Mouse (Mus musculus) ES-Bruce4 (cell line): ENCODE measurements at regions not wholly inside any gene's neighbourhood (a gene's known extent, or its start where the extent isn't known, plus 50 kb on each side); places are given as distances from the start of the nearest gene placed in this dataset.

ENCODE experiments used
- H3K27ac ChIP-seq: 2 replicates; pipeline ENCODE4 v1.5.1; 2012; ENCODE audit warnings: low read length, inconsistent platforms; ENCODE audit not compliant: insufficient read depth
- H3K27me3 ChIP-seq: 2 replicates; pipeline ENCODE4 v1.6.1; 2012; ENCODE audit warnings: mild to moderate bottlenecking, low read length, inconsistent platforms; ENCODE audit not compliant: control insufficient read depth, poor library complexity, insufficient read depth, severe bottlenecking
- H3K36me3 ChIP-seq: 2 replicates; pipeline ENCODE4 v1.6.1; 2012; ENCODE audit warnings: inconsistent platforms, mild to moderate bottlenecking, low read length, moderate library complexity; ENCODE audit not compliant: control insufficient read depth, poor library complexity, insufficient read depth, severe bottlenecking
- H3K4me1 ChIP-seq: one replicate; pipeline ENCODE4 v1.8.1; 2011; ENCODE audit warnings: low read length; ENCODE audit not compliant: control insufficient read depth, insufficient read depth
- H3K4me3 ChIP-seq: 2 replicates; pipeline ENCODE4 v1.5.1; 2011; ENCODE audit warnings: low read depth, mild to moderate bottlenecking, low read length
- H3K9ac ChIP-seq: 2 replicates; pipeline ENCODE4 v1.6.1; 2012; ENCODE audit warnings: low read depth, mild to moderate bottlenecking, inconsistent platforms; ENCODE audit not compliant: poor library complexity, severe bottlenecking
- H3K9me3 ChIP-seq: replicated peaks from 2 replicates; pipeline ENCODE4 v1.6.1; 2012; ENCODE audit warnings: mild to moderate bottlenecking, low read length, inconsistent platforms; ENCODE audit not compliant: control insufficient read depth, poor library complexity, insufficient read depth, severe bottlenecking
- CTCF ChIP-seq: IDR thresholded peaks from one replicate; pipeline ENCODE4 v1.8.1; 2011; ENCODE audit warnings: low read depth, low read length
- EP300 ChIP-seq: IDR thresholded peaks from 2 replicates; pipeline ENCODE4 v1.6.1; 2011; ENCODE audit warnings: low read depth, low read length; ENCODE audit not compliant: insufficient read depth
- POLR2A ChIP-seq: IDR thresholded peaks from one replicate; pipeline ENCODE4 v1.8.1; 2011; ENCODE audit warnings: low read length; ENCODE audit not compliant: insufficient read depth

DNA sequence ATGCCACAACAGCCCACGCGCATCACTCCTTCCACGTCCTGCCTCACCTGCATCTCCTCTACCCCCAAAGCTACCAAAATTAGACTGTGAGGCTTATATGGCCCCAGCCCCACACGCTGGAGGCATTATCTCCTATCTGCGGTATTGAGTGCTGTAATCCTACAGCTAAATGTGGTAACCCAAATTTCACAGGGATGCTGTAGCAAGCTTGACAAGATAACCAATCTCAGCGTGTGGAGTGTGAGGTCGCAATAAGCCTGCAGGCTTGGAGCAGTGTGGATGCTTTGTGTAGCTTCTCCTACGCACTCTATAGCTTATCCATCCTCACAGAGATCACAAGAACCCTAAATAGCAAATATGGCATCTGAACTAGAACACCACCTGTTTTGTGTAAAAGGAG is 251.2 kb upstream of the Kcnh8 start:
- H3K27me3 ChIP-seq = no peaks in the 10 kb centered on the region
- TF ChIP-seq POLR2A (no peak), CTCF (no peak), EP300 (no peak)
- no peak overlapping the region for H3K27ac ChIP-seq
- no peaks in the 10 kb centered on the region for H3K36me3 ChIP-seq
- no peaks in the 10 kb centered on the region for H3K9me3 ChIP-seq
- H3K4me3 ChIP-seq = no peak overlapping the region
- H3K4me1 ChIP-seq = no peaks in the 10 kb centered on the region
- H3K9ac ChIP-seq = no peak overlapping the region

DNA sequence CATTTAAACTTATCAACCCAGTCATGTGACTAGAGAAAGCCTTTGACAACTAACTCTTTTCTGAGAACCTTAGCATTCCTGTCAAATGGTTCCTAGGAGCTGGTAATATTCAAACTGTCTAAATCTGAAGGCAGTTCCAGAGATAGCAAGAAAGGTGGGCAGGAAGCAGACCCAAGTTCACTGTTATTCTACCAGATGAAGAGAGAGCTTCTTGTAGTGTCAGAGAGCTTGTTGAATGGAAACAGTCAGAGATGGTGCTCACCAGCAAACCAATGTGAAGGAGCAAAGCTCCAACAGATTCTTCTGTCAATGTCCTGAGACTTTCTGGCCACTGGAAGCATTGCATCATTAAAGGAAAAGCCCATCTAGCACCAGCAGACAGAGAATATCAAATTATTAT is 251.8 kb upstream of the Kcnh8 start:
- Histone ChIP-seq H3K9me3 (no peaks in the 10 kb centered on the region), H3K36me3 (no peaks in the 10 kb centered on the region), H3K4me3 (no peak overlapping the region), H3K27ac (no peak overlapping the region), H3K9ac (no peak overlapping the region), H3K27me3 (no peaks in the 10 kb centered on the region), H3K4me1 (no peaks in the 10 kb centered on the region)
- no peak for TF ChIP-seq EP300
- TF ChIP-seq POLR2A = no peak
- no peak for TF ChIP-seq CTCF

DNA sequence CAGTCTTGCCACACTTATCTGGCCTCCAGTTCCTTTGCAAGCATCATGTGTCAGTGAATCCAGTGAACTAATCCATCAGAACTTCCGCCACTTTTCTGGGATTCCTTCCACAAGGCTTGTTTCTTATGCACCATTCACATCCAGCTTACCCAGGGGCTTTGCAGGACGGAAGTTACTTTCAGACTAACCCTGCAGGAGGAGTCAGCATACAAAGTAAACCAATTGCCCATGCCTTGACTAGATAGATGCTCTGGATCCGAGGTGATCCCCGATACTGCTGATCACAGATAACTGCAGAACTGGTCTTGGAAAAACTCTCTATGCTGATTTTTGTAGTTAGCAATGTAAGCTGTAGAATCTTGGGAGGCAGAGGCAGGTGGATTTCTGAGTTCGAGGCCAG is 252.6 kb upstream of the Kcnh8 start:
- TF ChIP-seq CTCF (no peak), POLR2A (no peak), EP300 (no peak)
- H3K9me3 ChIP-seq = no peaks in the 10 kb centered on the region
- H3K27ac ChIP-seq = no peak overlapping the region
- H3K4me1 ChIP-seq = no peaks in the 10 kb centered on the region
- H3K4me3 ChIP-seq = no peak overlapping the region
- H3K27me3 ChIP-seq = no peaks in the 10 kb centered on the region
- H3K9ac ChIP-seq = no peak overlapping the region
- H3K36me3 ChIP-seq = no peaks in the 10 kb centered on the region

DNA sequence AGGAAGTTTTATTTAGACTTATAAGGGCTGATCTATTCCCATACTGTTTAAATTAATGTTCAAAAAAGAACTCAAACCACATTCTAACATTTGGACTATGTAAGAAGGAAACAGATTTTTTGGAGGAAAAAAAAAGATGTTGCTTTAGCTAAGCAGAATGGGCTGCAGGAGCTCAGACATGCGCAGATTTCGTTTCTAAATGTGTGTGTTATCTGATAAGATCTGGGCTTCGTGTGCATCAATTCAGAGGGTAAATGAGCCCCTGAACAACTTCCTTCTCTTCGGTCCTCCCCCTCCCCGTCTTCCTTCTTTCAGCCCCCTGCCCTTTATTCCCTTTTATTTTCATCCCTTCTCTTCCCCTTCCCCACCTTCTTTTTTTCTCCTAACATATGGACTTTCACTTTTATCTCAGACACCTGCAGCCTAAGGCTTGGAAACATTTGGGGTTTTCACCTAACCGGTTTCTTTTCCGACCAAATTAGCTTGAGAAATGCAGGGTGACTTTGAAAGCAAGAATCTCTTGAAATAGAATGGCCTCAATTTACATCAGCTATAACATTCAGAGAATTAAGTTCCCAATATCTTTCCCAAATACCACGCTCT is 253.9 kb upstream of the Kcnh8 start:
- TF ChIP-seq EP300 (no peak), POLR2A (no peak), CTCF (no peak)
- H3K27ac ChIP-seq = no peak overlapping the region

DNA sequence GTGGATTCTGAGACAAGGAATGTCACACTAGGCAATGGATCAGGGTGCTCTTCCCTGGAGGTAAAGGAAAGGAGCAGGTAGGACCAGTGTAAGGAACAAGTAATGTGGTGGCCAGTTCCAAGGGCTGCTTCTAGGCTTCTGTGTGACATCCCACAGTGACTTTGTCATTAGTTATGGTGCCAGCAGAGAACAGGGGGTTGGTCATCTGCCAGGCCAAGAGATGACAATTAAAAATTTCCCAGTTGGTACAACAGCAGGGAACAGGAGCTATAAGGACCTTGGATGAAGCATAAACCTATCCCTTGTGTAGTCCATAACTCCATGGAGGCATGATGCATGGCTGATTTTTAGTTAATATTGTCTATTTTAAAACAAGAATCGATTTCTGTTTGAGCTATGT is 281.9 kb upstream of the Kcnh8 start:
- no peaks in the 10 kb centered on the region for H3K36me3 ChIP-seq
- no peak for TF ChIP-seq POLR2A
- no peak for TF ChIP-seq EP300
- no peak for TF ChIP-seq CTCF
- H3K27ac ChIP-seq = no peak overlapping the region
- H3K27me3 ChIP-seq = no peaks in the 10 kb centered on the region
- H3K4me1 ChIP-seq = no peaks in the 10 kb centered on the region
- H3K4me3 ChIP-seq = no peak overlapping the region
- peaks cover 3% of the 10 kb centered on the region for H3K9me3 ChIP-seq
- no peak overlapping the region for H3K9ac ChIP-seq

More for the DNA sequence above, 253.9 kb upstream of the Kcnh8 start:
- Histone ChIP-seq H3K4me3 (no peak overlapping the region), H3K9ac (no peak overlapping the region), H3K9me3 (no peaks in the 10 kb centered on the region), H3K36me3 (no peaks in the 10 kb centered on the region), H3K27me3 (no peaks in the 10 kb centered on the region), H3K4me1 (no peaks in the 10 kb centered on the region)

DNA sequence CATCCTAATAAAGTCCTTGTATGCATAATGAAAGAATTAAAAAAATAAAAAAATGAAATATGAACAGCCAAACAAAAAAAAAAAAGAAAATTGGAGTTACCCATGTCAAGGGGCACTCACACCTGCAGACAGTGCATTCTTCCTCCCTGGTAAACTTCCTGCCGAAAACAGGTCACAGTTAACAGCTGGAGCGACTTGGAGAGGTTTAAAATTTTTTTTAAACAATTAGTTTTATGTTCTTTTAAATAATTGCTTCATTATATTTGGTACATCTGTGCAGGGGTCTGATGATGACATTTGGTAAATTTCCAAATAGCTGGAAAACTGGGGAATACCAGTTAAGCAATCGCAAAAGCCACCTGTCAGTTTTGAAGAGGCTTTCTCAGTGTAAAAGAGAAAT is 285.5 kb upstream of the Kcnh8 start:
- Histone ChIP-seq H3K4me3 (no peak overlapping the region), H3K9me3 (no peaks in the 10 kb centered on the region), H3K9ac (no peak overlapping the region), H3K4me1 (no peaks in the 10 kb centered on the region), H3K36me3 (no peaks in the 10 kb centered on the region), H3K27ac (no peak overlapping the region), H3K27me3 (no peaks in the 10 kb centered on the region)
- no peak for TF ChIP-seq EP300
- no peak for TF ChIP-seq CTCF
- TF ChIP-seq POLR2A = no peak
